Mouse (Mus musculus): Measurements from ENCODE around the gene Gm39566. TPM values are rescaled to one million over a fixed set of nuclear protein-coding genes. Genes with fewer than 3 reads are reported as not detected.

The Gm39566 gene
- polyA plus RNA-seq, 1 experiment from 2014 or later = not detected

DNA sequence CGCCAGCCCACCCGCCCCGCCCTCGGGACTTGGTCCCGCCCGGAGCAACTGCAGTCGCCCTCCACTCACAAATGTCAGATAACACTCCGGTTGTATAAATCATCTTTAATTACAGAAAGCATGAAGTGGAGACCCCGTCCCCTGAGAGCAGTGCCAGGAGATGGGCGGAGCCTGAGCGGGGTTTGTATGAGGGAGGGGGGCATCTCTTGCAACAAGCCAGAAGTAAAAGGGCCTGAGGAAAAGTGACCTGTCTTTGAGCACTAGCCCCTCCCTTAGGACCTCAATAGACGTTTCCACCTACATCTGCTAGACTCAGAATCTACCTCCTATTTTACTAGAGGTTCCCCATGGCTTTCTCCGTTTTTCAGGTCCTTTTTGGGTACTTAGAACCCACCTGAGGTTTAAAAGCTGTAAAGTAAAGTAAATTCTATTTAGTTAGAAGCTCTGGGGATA, 19.1 kb downstream of the Gm39566 start:
- Histone ChIP-seq H3K9ac (ENCODE audit: low read depth, low read length) (peak overlapping the region; percentile 44), H3K4me3 (ENCODE audit: low read depth, low read length) (peak overlapping the region; percentile 48), H3K36me3 (ENCODE audit: control insufficient read depth, insufficient read depth, low read length) (no peaks in the 10 kb centered on the region), H3K4me2 (peak overlapping the region; percentile 89), H3K4me1 (replicated peaks; ENCODE audit: control insufficient read depth, insufficient read depth, low read length) (peaks cover 12% of the 10 kb centered on the region), H3K9me3 (ENCODE audit: control insufficient read depth, low read length) (no peaks in the 10 kb centered on the region), H3K27ac (ENCODE audit: low read depth, low read length) (no peak overlapping the region), H3K27me3 (replicated peaks; ENCODE audit: control insufficient read depth, insufficient read depth, low read length) (peaks cover 41% of the 10 kb centered on the region)
- WGBS = 5% methylated on average over 13 of the region's 13 CpGs
- DNase-seq (ENCODE audit: low spot score) = no peak
- no peak for ATAC-seq (replicated peaks; ENCODE audit: low FRiP score)

DNA sequence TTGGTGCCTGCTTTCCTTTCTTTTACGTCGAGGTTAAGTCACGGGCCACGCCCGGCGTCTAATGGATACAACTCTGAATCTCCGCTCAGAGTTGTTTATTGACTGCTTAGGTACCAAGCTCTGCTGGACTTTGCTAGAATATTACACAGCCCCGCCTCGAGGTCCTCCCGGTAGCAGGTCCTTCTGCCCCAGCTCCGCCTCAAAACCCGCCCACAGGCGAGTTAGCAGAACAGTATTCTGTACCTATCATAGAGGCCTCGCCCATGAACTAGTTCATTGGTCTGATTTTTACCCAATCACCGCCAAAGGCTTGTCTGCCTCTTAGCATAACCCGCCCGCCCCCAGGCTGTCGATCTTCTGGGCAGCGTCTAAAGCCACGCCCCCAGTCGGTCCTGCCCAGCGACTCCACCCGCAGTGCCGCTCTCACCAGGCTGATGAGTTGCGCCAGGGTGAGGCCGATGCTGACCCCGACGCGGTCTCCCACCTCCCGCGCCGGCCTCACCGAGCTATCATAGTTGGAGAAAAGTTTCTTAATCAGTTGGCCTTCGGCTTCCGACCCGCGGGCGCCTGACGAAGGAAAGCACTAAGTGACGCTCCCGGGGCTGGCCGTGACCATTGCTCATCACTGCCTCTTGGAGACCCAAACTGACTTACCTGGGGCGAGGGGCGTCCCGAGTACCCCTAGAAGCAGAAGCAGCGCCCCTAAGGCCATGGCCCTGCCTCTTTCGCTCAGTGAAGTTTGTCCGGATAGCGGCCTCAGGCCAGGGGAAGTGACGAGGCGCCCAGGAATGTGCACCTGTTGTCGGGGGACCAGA, 19.7 kb downstream of the Gm39566 start, which contains the start of gene Chrnb1:
Chrnb1 (minus strand) TSS at position 776 of the 815 bp plus-strand sequence.
- Histone ChIP-seq H3K9me3 (ENCODE audit: control insufficient read depth, low read length) (no peaks in the 10 kb centered on the region), H3K4me1 (replicated peaks; ENCODE audit: control insufficient read depth, insufficient read depth, low read length) (peaks cover 8% of the 10 kb centered on the region; the same call in 1 of the 2 replicates), H3K4me2 (peak within 1 kb of the TSS; percentile 89), H3K27ac (ENCODE audit: low read depth, low read length) (no peak within 1 kb of the TSS), H3K9ac (ENCODE audit: low read depth, low read length) (peak within 1 kb of the TSS; percentile 44), H3K27me3 (replicated peaks; ENCODE audit: control insufficient read depth, insufficient read depth, low read length) (peaks cover 35% of the 10 kb centered on the region), H3K4me3 (ENCODE audit: low read depth, low read length) (peak within 1 kb of the TSS; percentile 48), H3K36me3 (ENCODE audit: control insufficient read depth, insufficient read depth, low read length) (no peaks in the 10 kb centered on the region)
- WGBS = 1% methylated on average over 52 of the region's 52 CpGs
- ATAC-seq (replicated peaks; ENCODE audit: low FRiP score) (peak; percentile 99), DNase-seq (ENCODE audit: low spot score) (peak; percentile 89)

DNA sequence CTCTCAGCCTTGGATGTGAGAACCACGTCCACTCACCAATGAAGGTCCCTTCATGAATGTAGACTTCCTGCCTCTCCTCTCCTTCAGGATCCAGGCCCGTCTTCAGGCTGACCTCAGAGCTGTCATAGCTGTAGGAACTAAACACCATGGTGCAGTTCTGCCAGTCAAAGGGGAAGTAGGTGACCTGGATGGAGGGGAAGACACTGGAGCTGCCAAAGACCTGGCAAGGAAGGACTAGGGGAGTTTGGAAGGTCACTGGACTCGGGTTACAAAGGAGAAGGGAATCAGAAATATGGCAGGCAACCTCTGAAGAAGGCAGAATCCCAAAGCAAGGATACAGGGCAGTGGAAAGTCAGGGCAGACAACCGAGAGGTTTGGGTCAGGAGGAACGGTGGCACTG, 21.7 kb downstream of the Gm39566 start:
- DNase-seq (ENCODE audit: low spot score) (no peak), ATAC-seq (replicated peaks; ENCODE audit: low FRiP score) (no peak)
- Histone ChIP-seq H3K36me3 (ENCODE audit: control insufficient read depth, insufficient read depth, low read length) (no peaks in the 10 kb centered on the region), H3K27ac (ENCODE audit: low read depth, low read length) (no peak overlapping the region), H3K4me3 (ENCODE audit: low read depth, low read length) (no peak overlapping the region), H3K9ac (ENCODE audit: low read depth, low read length) (no peak overlapping the region), H3K9me3 (ENCODE audit: control insufficient read depth, low read length) (no peaks in the 10 kb centered on the region), H3K27me3 (replicated peaks; ENCODE audit: control insufficient read depth, insufficient read depth, low read length) (peaks cover 17% of the 10 kb centered on the region; the same call in 1 of the 2 replicates), H3K4me1 (replicated peaks; ENCODE audit: control insufficient read depth, insufficient read depth, low read length) (0 out of 2 replicates have a peak, but pooled peaks cover 3% of the 10 kb centered on the region), H3K4me2 (no peak overlapping the region)
- 56% methylated on average over 5 of the region's 5 CpGs for WGBS

DNA sequence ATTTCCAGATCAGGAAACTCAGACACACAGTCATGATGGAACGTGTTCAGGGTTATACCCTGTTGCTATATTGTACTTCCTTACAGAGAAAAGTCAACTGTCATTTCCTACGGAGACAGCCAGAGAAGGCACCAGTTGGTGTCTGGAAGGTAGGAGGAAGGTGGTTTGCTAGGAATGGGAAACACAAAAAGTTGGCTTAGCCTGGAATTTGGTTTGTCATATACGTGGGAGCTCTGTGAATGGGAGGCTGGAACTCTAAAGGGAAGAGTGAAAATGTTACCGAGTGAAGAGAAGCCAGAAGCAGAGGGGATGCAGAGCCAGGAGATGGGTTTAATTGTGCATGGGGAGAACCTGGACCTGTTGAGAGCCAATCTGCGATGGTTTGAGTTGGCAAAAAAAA, 23.7 kb downstream of the Gm39566 start:
- WGBS = 68% methylated on average over 5 of the region's 5 CpGs
- peaks cover 5% of the 10 kb centered on the region; the same call in 1 of the 2 replicates for H3K27me3 ChIP-seq (replicated peaks; ENCODE audit: control insufficient read depth, insufficient read depth, low read length)
- DNase-seq (ENCODE audit: low spot score) = no peak

DNA sequence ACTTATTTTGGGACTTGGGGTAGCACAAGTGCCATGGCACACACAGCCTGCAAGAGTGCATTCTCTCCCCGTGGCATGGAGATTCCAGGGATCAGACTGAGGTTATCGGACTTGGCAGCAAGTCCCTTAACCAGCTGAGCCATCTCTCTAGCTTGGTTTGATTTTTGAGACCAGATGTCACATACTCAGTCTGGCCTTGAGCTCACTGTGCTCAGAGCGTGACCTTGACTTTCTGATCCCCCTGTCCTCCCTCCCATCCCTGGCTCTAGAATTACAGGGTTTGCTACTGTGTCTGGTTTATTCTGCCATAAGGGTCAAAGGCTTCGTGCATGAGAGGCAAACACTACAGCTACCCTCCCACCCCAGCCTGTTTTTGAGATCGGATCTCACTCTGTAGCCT, 25.7 kb downstream of the Gm39566 start:
- DNase-seq (ENCODE audit: low spot score) (no peak), ATAC-seq (replicated peaks; ENCODE audit: low FRiP score) (no peak)
- Histone ChIP-seq H3K4me1 (replicated peaks; ENCODE audit: control insufficient read depth, insufficient read depth, low read length) (peaks cover 9% of the 10 kb centered on the region), H3K4me3 (ENCODE audit: low read depth, low read length) (no peak overlapping the region), H3K36me3 (ENCODE audit: control insufficient read depth, insufficient read depth, low read length) (no peaks in the 10 kb centered on the region), H3K27ac (ENCODE audit: low read depth, low read length) (no peak overlapping the region), H3K4me2 (no peak overlapping the region), H3K9ac (ENCODE audit: low read depth, low read length) (no peak overlapping the region), H3K27me3 (replicated peaks; ENCODE audit: control insufficient read depth, insufficient read depth, low read length) (0 out of 2 replicates have a peak, but pooled peaks cover 2% of the 10 kb centered on the region), H3K9me3 (ENCODE audit: control insufficient read depth, low read length) (no peaks in the 10 kb centered on the region)
- WGBS = 58% methylated on average over 5 of the region's 5 CpGs

More for the DNA sequence above, 23.7 kb downstream of the Gm39566 start:
- Histone ChIP-seq H3K4me1 (replicated peaks; ENCODE audit: control insufficient read depth, insufficient read depth, low read length) (0 out of 2 replicates have a peak, but pooled peaks cover 3% of the 10 kb centered on the region), H3K9ac (ENCODE audit: low read depth, low read length) (no peak overlapping the region), H3K4me2 (no peak overlapping the region), H3K9me3 (ENCODE audit: control insufficient read depth, low read length) (no peaks in the 10 kb centered on the region), H3K27ac (ENCODE audit: low read depth, low read length) (no peak overlapping the region), H3K4me3 (ENCODE audit: low read depth, low read length) (no peak overlapping the region), H3K36me3 (ENCODE audit: control insufficient read depth, insufficient read depth, low read length) (no peaks in the 10 kb centered on the region)
- no peak for ATAC-seq (replicated peaks; ENCODE audit: low FRiP score)

DNA sequence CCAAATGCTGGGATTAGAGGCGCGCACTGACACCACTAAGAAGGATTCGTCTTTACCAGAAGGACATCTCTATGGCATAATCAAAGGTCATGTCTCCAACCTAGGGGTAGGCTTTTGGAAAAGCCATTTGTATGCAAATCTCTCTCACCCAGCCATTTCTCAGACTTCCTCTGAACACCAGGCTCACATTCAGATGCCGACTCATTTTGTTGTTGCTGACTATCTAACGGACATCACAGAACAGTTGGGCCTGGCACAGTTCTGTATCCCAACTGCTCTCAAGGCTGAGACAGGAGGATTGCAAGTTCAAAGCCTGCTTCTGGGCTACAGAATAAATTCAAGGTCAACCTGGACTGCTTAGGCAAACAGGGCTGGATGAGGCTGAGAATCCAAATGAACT, 27.8 kb downstream of the Gm39566 start:
- H3K9me3 ChIP-seq (ENCODE audit: control insufficient read depth, low read length) = no peaks in the 10 kb centered on the region
- H3K4me1 ChIP-seq (replicated peaks; ENCODE audit: control insufficient read depth, insufficient read depth, low read length) = peaks cover 10% of the 10 kb centered on the region
- 81% methylated on average over 5 of the region's 5 CpGs for WGBS
- H3K27me3 ChIP-seq (replicated peaks; ENCODE audit: control insufficient read depth, insufficient read depth, low read length) = 0 out of 2 replicates have a peak, but pooled peaks cover 4% of the 10 kb centered on the region
- no peak overlapping the region for H3K27ac ChIP-seq (ENCODE audit: low read depth, low read length)
- H3K4me2 ChIP-seq = no peak overlapping the region
- no peaks in the 10 kb centered on the region for H3K36me3 ChIP-seq (ENCODE audit: control insufficient read depth, insufficient read depth, low read length)
- H3K9ac ChIP-seq (ENCODE audit: low read depth, low read length) = no peak overlapping the region
- ATAC-seq (replicated peaks; ENCODE audit: low FRiP score) (no peak), DNase-seq (ENCODE audit: low spot score) (no peak)
- no peak overlapping the region for H3K4me3 ChIP-seq (ENCODE audit: low read depth, low read length)

DNA sequence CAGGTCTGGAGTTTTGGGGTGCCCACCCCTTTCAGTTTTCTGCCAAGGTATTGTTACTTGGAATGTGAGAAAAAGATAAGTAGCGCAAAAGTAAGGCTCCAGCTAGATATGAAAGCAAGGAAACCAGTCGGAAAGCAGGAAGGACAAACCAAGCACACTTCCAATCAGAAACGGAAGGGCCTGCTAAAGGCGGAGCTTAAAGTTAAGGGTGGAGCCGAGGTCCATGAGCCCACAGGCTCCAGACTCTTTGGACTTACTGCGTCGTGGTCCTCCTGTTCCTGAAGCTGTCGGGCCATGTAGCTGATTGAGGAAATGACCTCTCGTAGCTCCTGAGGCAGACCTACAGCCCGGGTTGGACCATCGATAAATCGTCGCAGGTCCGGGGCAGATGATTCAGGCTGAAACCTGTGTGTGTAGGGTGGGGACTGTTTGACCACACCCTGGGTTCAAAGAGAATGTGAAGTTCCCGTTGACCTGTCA, 30.3 kb downstream of the Gm39566 start:
- no peaks in the 10 kb centered on the region for H3K36me3 ChIP-seq (ENCODE audit: control insufficient read depth, insufficient read depth, low read length)
- peaks cover 10% of the 10 kb centered on the region for H3K4me1 ChIP-seq (replicated peaks; ENCODE audit: control insufficient read depth, insufficient read depth, low read length)
- peak overlapping the region; percentile 62 for H3K4me2 ChIP-seq
- WGBS = 15% methylated on average over 15 of the region's 15 CpGs
- no peak for DNase-seq (ENCODE audit: low spot score)
- peaks cover 16% of the 10 kb centered on the region; the same call in 1 of the 2 replicates for H3K27me3 ChIP-seq (replicated peaks; ENCODE audit: control insufficient read depth, insufficient read depth, low read length)
- ATAC-seq (replicated peaks; ENCODE audit: low FRiP score) = peak; percentile 82
- peak overlapping the region; percentile 59 for H3K9ac ChIP-seq (ENCODE audit: low read depth, low read length)
- peak overlapping the region; percentile 36 for H3K4me3 ChIP-seq (ENCODE audit: low read depth, low read length)
- H3K9me3 ChIP-seq (ENCODE audit: control insufficient read depth, low read length) = no peaks in the 10 kb centered on the region
- peak overlapping the region; percentile 23; the same call in 1 of the 2 replicates for H3K27ac ChIP-seq (ENCODE audit: low read depth, low read length)

DNA sequence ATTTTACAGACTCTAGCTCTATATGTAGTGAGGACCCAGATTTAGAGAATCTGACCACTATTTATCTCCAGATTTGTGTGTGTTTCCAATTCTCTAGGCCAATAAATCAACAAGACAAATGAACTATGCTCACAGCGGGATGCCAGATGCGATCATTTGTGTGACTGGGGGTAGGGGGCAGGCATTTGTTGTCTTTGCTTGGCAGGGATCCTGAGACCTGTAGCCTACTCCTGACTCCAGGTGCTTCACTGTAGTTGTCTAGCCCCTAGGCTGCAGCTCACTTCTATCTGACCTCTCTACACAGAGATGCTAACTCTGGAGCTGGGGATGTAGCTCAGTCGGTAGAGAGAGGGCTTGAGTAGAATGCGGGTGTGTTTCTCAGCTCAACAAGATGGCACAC, 33.3 kb downstream of the Gm39566 start:
- WGBS = 39% methylated on average over 4 of the region's 4 CpGs
- Histone ChIP-seq H3K27ac (ENCODE audit: low read depth, low read length) (no peak overlapping the region), H3K9me3 (ENCODE audit: control insufficient read depth, low read length) (no peaks in the 10 kb centered on the region), H3K4me2 (no peak overlapping the region), H3K4me1 (replicated peaks; ENCODE audit: control insufficient read depth, insufficient read depth, low read length) (peaks cover 10% of the 10 kb centered on the region), H3K4me3 (ENCODE audit: low read depth, low read length) (no peak overlapping the region), H3K9ac (ENCODE audit: low read depth, low read length) (no peak overlapping the region), H3K27me3 (replicated peaks; ENCODE audit: control insufficient read depth, insufficient read depth, low read length) (peaks cover 36% of the 10 kb centered on the region), H3K36me3 (ENCODE audit: control insufficient read depth, insufficient read depth, low read length) (no peaks in the 10 kb centered on the region)
- ATAC-seq (replicated peaks; ENCODE audit: low FRiP score) (no peak), DNase-seq (ENCODE audit: low spot score) (no peak)
